Mouse (Mus musculus): ENCODE results near the gene P3h3. TPM values are rescaled to one million over a fixed set of nuclear protein-coding genes. Genes with fewer than 3 reads are reported as not detected.

P3h3 gene
- polyA plus RNA-seq, 1 experiment from 2014 or later, result 9.7 TPM

- H3K4me1 ChIP-seq, result no peaks in the 10 kb centered on the region
- no peaks in the 10 kb centered on the region for H3K27me3 ChIP-seq (ENCODE audit: poor library complexity, severe bottlenecking)
- H3K4me3 ChIP-seq, result no peak overlapping the region
- H3K9me3 ChIP-seq, result no peaks in the 10 kb centered on the region
- WGBS, result 86% methylated on average over 3 of the region's 3 CpGs
- no peak for DNase-seq (ENCODE audit: extremely low spot score, low spot score)
- H3K27ac ChIP-seq, result no peak overlapping the region
- H3K36me3 ChIP-seq (replicated peaks), result peaks cover 10% of the 10 kb centered on the region; the same call in 1 of the 2 replicates
Observed at GRCm38 (mm10) chr6:124791911-124792310, 65.6 kb downstream of the P3h3 start.

Other genes starting within 250 kb of the P3h3 start
- 0.05 TPM in 1 of 2 replicates, not detected in the other for gene C1s2, start 221.7 kb downstream of the P3h3 start, polyA plus RNA-seq (2016; fragmentation: Nextera tagmentation; extraction: Ambion mirVana)
- 38.8 and 44.1 TPM in 2 replicates for gene Lpcat3, start 194.7 kb downstream of the P3h3 start, polyA plus RNA-seq (2016; fragmentation: Nextera tagmentation; extraction: Ambion mirVana)
- 255 and 270 TPM in 2 replicates for gene Emg1, start 145.6 kb downstream of the P3h3 start, polyA plus RNA-seq (2016; fragmentation: Nextera tagmentation; extraction: Ambion mirVana)
- gene Phb2, start 145.4 kb downstream of the P3h3 start, polyA plus RNA-seq (2016; fragmentation: Nextera tagmentation; extraction: Ambion mirVana), result 490 and 492 TPM in 2 replicates
- gene Ptpn6, start 119.0 kb downstream of the P3h3 start, polyA plus RNA-seq (2016; fragmentation: Nextera tagmentation; extraction: Ambion mirVana), result 4.8 and 5.2 TPM in 2 replicates
- gene Grcc10, start 116.4 kb downstream of the P3h3 start, polyA plus RNA-seq (2016; fragmentation: Nextera tagmentation; extraction: Ambion mirVana), result 397 and 415 TPM in 2 replicates
- not detected in 2 replicates for gene Gm45234, start 101.7 kb downstream of the P3h3 start, polyA plus RNA-seq (2016; fragmentation: Nextera tagmentation; extraction: Ambion mirVana)
- 12.5 and 14.2 TPM in 2 replicates for gene Atn1, start 101.2 kb downstream of the P3h3 start, polyA plus RNA-seq (2016; fragmentation: Nextera tagmentation; extraction: Ambion mirVana)
- gene Eno2, start 88.1 kb downstream of the P3h3 start, polyA plus RNA-seq (2016; fragmentation: Nextera tagmentation; extraction: Ambion mirVana), result 4.0 and 4.4 TPM in 2 replicates
- 4.9 and 5.3 TPM in 2 replicates for gene Lrrc23, start 78.0 kb downstream of the P3h3 start, polyA plus RNA-seq (2016; fragmentation: Nextera tagmentation; extraction: Ambion mirVana)
- 7.4 and 8.9 TPM in 2 replicates for gene Spsb2, start 49.1 kb downstream of the P3h3 start, polyA plus RNA-seq (2016; fragmentation: Nextera tagmentation; extraction: Ambion mirVana)
- gene Tpi1, start 43.5 kb downstream of the P3h3 start, polyA plus RNA-seq (2016; fragmentation: Nextera tagmentation; extraction: Ambion mirVana), result 1,048 and 1,068 TPM in 2 replicates
- 214 and 215 TPM in 2 replicates for gene Usp5, start 28.3 kb downstream of the P3h3 start, polyA plus RNA-seq (2016; fragmentation: Nextera tagmentation; extraction: Ambion mirVana)
- 271 and 298 TPM in 2 replicates for gene Cdca3, start 28.2 kb downstream of the P3h3 start, polyA plus RNA-seq (2016; fragmentation: Nextera tagmentation; extraction: Ambion mirVana)
- gene Gnb3, start 17.5 kb downstream of the P3h3 start, polyA plus RNA-seq (2016; fragmentation: Nextera tagmentation; extraction: Ambion mirVana), result 0.32 and 0.42 TPM in 2 replicates
- gene Gpr162, start 6.2 kb upstream of the P3h3 start, polyA plus RNA-seq (2016; fragmentation: Nextera tagmentation; extraction: Ambion mirVana), result 2.1 and 2.5 TPM in 2 replicates
- 0.17 TPM in 1 of 2 replicates, not detected in the other for gene Cd4, start 30.5 kb upstream of the P3h3 start, polyA plus RNA-seq (2016; fragmentation: Nextera tagmentation; extraction: Ambion mirVana)
- 0.76 and 0.88 TPM in 2 replicates for gene Lag3, start 54.0 kb upstream of the P3h3 start, polyA plus RNA-seq (2016; fragmentation: Nextera tagmentation; extraction: Ambion mirVana)
- gene Ptms, start 62.4 kb upstream of the P3h3 start, polyA plus RNA-seq (2016; fragmentation: Nextera tagmentation; extraction: Ambion mirVana), result 218 and 224 TPM in 2 replicates
- gene Mlf2, start 73.6 kb upstream of the P3h3 start, polyA plus RNA-seq (2016; fragmentation: Nextera tagmentation; extraction: Ambion mirVana), result 388 and 398 TPM in 2 replicates
- gene Cops7a, start 107.8 kb upstream of the P3h3 start, polyA plus RNA-seq (2016; fragmentation: Nextera tagmentation; extraction: Ambion mirVana), result 136 and 143 TPM in 2 replicates
- gene Pianp, start 138.9 kb upstream of the P3h3 start, polyA plus RNA-seq (2016; fragmentation: Nextera tagmentation; extraction: Ambion mirVana), result 1.4 and 1.7 TPM in 2 replicates
- 8.2 and 12.1 TPM in 2 replicates for gene Zfp384, start 151.4 kb upstream of the P3h3 start, polyA plus RNA-seq (2016; fragmentation: Nextera tagmentation; extraction: Ambion mirVana)
- gene Ing4, start 182.0 kb upstream of the P3h3 start, polyA plus RNA-seq (2016; fragmentation: Nextera tagmentation; extraction: Ambion mirVana), result 117 and 121 TPM in 2 replicates
- 12.8 and 12.9 TPM in 2 replicates for gene Acrbp, start 191.9 kb upstream of the P3h3 start, polyA plus RNA-seq (2016; fragmentation: Nextera tagmentation; extraction: Ambion mirVana)
- gene Lpar5, start 210.2 kb upstream of the P3h3 start, polyA plus RNA-seq (2016; fragmentation: Nextera tagmentation; extraction: Ambion mirVana), result 0.22 and 0.30 TPM in 2 replicates
- gene Chd4, start 238.2 kb upstream of the P3h3 start, polyA plus RNA-seq (2016; fragmentation: Nextera tagmentation; extraction: Ambion mirVana), result 91.0 and 99.4 TPM in 2 replicates